Mouse (Mus musculus): ENCODE results near the gene Mpp3. TPM values are rescaled to one million over a fixed set of nuclear protein-coding genes. Genes with fewer than 3 reads are reported as not detected.
A peak's percentile ranks its signal among the peaks of the same experiment; 100 is the strongest.

Mpp3 gene
- polyA plus RNA-seq, 1 experiment from 2014 or later, result 5.2 TPM

DNA sequence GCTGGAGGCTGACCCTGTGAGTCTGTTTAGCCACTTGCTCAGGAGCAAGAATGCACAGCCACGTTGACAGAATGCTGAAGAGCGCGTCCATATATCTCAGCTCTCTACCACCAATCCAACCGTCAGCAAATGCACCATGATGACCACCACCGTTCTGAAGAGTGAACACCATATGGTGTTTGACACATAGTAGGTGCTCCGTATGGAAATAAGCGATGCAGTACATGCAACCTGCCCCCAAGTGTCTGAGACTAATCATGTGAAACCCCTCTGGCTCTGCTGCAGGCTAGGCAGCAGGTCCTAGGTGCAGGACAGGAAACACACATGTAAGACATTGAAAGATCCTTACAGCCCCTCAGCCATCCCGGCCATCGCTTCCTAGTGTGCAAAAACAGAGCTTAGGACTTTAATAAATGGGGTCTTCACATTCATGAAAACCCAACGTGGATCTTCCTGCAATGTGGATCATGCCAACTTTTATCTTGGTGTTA lies 44.8 kb downstream of the Mpp3 start:
- DNase-seq (ENCODE audit: low read depth, low spot score), result no peak
- ChIA-PET CTCF (interaction anchor here (1.2 to 5.0 kb wide), 2 partner anchors 15 to 57 kb away, joined by 5 to 45 read pairs; partner anchors contain the start of gene Cd300lg), POLR2A (interaction anchor here (0.5 to 1.0 kb wide), 4 partner anchors 10 to 375 kb away, joined by 3 to 10 read pairs (median 4); no protein-coding TSS in a partner anchor)
- ATAC-seq, result no peak
- H3K27me3 ChIP-seq, result no peaks in the 10 kb centered on the region
- no peak for TF ChIP-seq CTCF (IDR thresholded peaks at IDR 0.05)
- in situ Hi-C loops (cut with MboI; ENCODE audit: low pct_unique_long_range_greater_than_20kb), result no loop called here

DNA sequence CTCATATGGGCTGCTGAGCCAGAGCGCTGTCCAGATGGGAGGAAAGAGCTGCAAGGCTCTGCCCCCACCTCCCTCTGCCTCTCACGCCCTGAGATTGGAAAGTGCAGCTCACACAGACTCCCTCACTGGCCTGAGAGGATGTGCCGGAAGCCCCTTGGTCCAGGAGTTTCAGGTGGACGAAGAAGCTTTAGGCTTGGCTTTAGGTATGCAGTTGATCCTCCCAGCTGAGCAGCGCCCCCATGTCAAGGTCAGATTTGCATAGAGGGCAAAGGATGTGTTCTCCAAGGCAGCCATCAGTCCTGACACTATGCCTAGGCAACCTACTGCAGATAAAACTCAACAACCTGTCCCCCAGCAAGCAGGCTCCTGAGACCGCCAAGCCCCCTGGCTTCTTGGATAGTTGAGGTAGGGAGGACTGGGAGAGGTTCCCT lies 45.3 kb downstream of the Mpp3 start:
- in situ Hi-C loops (cut with MboI; ENCODE audit: low pct_unique_long_range_greater_than_20kb), result no loop called here
- DNase-seq (ENCODE audit: low read depth, low spot score) (no peak), ATAC-seq (no peak)
- CTCF ChIA-PET, result interaction anchor here (1.2 to 5.0 kb wide), 3 partner anchors 15 to 57 kb away, joined by 4 to 45 read pairs (median 5); partner anchors contain the start of gene Cd300lg
- TF ChIP-seq CTCF (IDR thresholded peaks at IDR 0.05), result no peak
- no peaks in the 10 kb centered on the region for H3K27me3 ChIP-seq
- POLR2A ChIA-PET, result interaction anchor here (0.5 to 0.6 kb wide), 2 partner anchors 16 to 375 kb away, joined by 3 to 10 read pairs; no protein-coding TSS in a partner anchor

DNA sequence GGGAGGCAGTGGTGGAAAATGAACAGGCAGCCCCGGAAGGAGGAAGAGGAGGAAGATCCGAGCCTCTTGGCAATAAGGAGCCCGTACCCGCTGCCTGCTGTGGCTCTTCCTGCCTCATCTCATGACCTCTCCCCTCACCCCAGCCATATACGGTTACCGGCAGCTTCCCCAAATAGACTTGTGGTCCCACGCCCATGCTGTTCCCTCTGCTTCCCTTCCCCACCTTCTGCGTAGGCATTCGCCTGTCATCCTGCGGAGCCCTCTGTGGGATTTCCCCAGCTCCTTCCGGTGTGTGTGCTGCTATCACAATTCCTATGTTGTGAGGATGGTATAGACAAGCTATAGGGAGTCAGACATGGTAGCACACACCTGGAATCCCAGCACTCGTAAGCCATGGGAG lies 46.4 kb downstream of the Mpp3 start:
- CTCF ChIA-PET, result interaction anchor here (1.3 kb wide), 1 partner anchor 14 kb away, joined by 4 read pairs; no protein-coding TSS in a partner anchor
- no peak for DNase-seq (ENCODE audit: low read depth, low spot score)

DNA sequence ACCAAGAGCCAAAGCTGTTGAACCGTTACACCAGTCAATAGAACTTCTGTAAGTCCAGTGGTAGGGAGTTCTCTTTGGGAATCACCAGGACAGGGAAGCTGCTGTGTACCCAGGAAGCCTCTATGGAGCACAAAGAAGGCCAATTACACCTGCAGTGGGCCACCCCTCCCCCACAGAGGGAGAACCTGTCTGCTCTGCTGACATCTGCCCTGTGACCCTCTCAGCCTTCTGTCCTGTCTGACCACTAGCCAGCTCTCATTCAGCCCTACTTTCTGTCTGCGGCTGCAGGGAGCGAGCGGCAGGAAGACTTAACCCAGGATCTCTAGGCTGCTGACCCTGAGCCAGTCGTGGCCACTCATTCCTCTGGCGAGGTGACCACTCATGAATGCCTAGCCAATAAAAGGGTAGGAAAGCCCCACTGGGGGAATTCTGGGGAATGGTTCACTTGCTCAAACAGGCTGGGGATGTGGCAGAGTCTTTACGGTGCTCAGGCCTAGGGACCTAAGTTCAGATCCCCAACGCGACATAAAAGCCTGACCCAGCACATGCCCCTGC lies 47.6 kb downstream of the Mpp3 start:
- no peak for ATAC-seq
- ChIA-PET CTCF (interaction anchor here (1.2 kb wide), 2 partner anchors 12 to 52 kb away, joined by 3 to 4 read pairs; no protein-coding TSS in a partner anchor), POLR2A (no interaction called here)
- in situ Hi-C loops (cut with MboI; ENCODE audit: low pct_unique_long_range_greater_than_20kb), result no loop called here
- H3K27me3 ChIP-seq, result no peaks in the 10 kb centered on the region
- DNase-seq (ENCODE audit: low read depth, low spot score), result no peak
- no peak for TF ChIP-seq CTCF (IDR thresholded peaks at IDR 0.05)

More for the DNA sequence above, 46.4 kb downstream of the Mpp3 start:
- POLR2A ChIA-PET, result no interaction called here
- in situ Hi-C loops (cut with MboI; ENCODE audit: low pct_unique_long_range_greater_than_20kb), result no loop called here
- no peaks in the 10 kb centered on the region for H3K27me3 ChIP-seq
- no peak for ATAC-seq
- no peak for TF ChIP-seq CTCF (IDR thresholded peaks at IDR 0.05)

DNA sequence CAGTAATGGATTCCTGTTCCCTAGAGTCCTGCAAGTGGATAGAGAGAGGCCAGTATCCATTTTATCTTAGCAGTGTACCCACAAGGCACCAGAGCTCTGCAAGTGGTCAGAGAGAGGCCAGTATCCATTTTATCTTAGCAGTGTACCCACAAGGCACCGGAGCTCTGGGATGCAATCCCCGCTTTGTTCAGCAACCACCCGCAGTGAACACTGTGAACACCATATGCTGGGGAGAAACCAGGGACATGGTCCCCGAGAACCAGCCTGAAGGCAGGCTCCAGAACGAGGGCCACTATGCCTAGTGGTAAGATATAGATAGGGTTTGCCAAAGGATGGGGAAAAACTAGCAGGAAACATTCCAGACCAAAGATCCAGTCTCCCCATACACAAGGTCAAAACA lies 49.1 kb downstream of the Mpp3 start:
- TF ChIP-seq CTCF (IDR thresholded peaks at IDR 0.05), result no peak
- H3K27me3 ChIP-seq, result no peaks in the 10 kb centered on the region
- ATAC-seq (no peak), DNase-seq (ENCODE audit: low read depth, low spot score) (no peak)
- ChIA-PET CTCF (interaction anchor here (1.0 kb wide), 1 partner anchor 10 kb away, joined by 4 read pairs; no protein-coding TSS in a partner anchor), POLR2A (interaction anchor here (1.1 kb wide), 1 partner anchor 12 kb away, joined by 3 read pairs; no protein-coding TSS in a partner anchor)
- in situ Hi-C loops (cut with MboI; ENCODE audit: low pct_unique_long_range_greater_than_20kb), result no loop called here

DNA sequence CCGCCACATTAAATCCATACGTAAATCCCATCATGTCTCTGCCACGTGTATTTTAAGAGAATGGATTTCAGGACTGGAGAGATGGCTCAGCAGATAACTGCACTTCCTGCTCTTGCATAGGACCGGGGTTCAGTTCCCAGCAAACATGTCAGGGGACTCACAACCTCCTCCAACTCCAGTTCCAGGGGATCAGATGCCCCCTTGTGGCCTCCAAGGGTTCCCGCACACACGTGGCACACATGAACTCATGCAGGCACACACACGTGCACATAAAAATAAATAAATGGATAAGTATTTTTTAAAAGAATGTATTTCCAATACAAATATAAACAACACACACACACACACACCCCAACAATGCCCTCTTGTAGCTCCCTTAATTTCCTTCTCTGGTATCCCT lies 51.3 kb downstream of the Mpp3 start:
- ATAC-seq, result no peak
- no peak for DNase-seq (ENCODE audit: low read depth, low spot score)
- TF ChIP-seq CTCF (IDR thresholded peaks at IDR 0.05), result no peak
- in situ Hi-C loops (cut with MboI; ENCODE audit: low pct_unique_long_range_greater_than_20kb), result no loop called here
- CTCF ChIA-PET, result interaction anchor here (0.8 to 1.4 kb wide), 2 partner anchors 13 to 67 kb away, joined by 3 read pairs; no protein-coding TSS in a partner anchor
- H3K27me3 ChIP-seq, result no peaks in the 10 kb centered on the region
- POLR2A ChIA-PET, result no interaction called here

DNA sequence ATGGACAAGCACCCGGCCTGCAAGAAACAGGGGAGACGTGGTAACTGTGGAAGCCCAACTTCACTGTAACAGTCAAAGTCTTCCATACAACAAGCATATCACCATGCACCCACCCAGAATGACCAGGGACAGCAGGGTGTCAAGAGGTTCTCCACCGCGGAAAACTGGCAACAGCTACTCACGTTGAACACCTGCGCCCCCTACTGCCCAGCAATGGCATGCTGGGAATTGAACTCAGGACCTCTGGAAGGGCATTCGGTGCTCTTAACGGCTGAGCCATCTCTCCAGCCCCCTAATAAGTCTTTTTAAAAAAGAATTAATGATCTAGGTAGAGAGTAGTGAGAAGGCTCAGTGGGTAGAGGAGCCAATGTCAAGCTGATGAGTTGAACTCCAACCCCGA lies 53.3 kb downstream of the Mpp3 start:
- ChIA-PET POLR2A (no interaction called here), CTCF (interaction anchor here (1.2 to 1.6 kb wide), 2 partner anchors 65 to 162 kb away, joined by 4 to 5 read pairs; no protein-coding TSS in a partner anchor)
- no peak for DNase-seq (ENCODE audit: low read depth, low spot score)
- no peaks in the 10 kb centered on the region for H3K27me3 ChIP-seq
- no peak for ATAC-seq
- TF ChIP-seq CTCF (IDR thresholded peaks at IDR 0.05), result peak; percentile 73
- in situ Hi-C loops (cut with MboI; ENCODE audit: low pct_unique_long_range_greater_than_20kb), result no loop called here

DNA sequence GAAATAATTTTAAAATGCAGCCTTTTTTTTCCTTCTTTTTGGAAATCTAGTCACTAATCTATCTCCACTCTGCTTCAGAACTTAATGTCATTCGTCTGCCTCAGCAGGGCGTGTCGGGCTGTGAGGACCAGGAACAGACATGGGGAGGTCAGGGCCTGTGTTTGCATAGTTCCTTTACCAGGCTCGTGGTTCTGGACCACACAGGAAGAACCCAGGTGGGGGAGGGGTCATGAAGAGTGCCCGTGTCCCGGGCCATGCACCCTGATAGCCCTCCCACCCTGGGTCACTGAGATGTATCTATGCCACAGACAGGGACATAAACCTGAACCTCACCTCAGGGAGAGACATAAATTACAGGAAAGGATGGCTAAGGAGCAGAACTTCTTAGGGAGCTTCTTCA lies 54.1 kb downstream of the Mpp3 start:
- in situ Hi-C loops (cut with MboI; ENCODE audit: low pct_unique_long_range_greater_than_20kb), result no loop called here
- no peak for TF ChIP-seq CTCF (IDR thresholded peaks at IDR 0.05)
- POLR2A ChIA-PET, result no interaction called here
- DNase-seq (ENCODE audit: low read depth, low spot score), result no peak
- CTCF ChIA-PET, result interaction anchor here (1.6 kb wide), 1 partner anchor 64 kb away, joined by 4 read pairs; no protein-coding TSS in a partner anchor
- ATAC-seq, result no peak
- no peaks in the 10 kb centered on the region for H3K27me3 ChIP-seq

DNA sequence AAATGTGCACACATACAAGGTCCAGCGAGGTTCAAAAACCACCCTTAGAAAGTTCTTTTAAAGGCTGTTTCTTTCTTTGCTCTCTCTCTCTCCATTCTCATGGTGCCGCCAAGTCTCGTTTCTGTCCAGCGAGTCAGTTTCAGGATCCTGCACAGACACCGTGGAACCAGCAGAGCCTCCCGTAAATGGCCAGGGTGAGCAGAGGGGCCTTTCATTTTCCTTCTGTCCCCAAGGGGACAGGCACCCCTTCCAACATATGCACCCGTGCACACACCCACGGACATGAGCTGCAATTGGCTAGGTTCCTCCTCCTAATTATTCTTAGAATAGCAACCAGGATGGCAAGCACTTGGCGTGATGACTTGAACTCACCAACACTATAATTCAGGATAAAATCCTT lies 54.8 kb downstream of the Mpp3 start:
- ATAC-seq, result no peak
- ChIA-PET POLR2A (interaction anchor here (0.8 kb wide), 1 partner anchor 10 kb away, joined by 3 read pairs; the partner anchor contains the start of gene Cfap97d1), CTCF (interaction anchor here (1.6 kb wide), 1 partner anchor 63 kb away, joined by 4 read pairs; no protein-coding TSS in a partner anchor)
- TF ChIP-seq CTCF (IDR thresholded peaks at IDR 0.05), result no peak
- DNase-seq (ENCODE audit: low read depth, low spot score), result no peak
- H3K27me3 ChIP-seq, result no peaks in the 10 kb centered on the region
- in situ Hi-C loops (cut with MboI; ENCODE audit: low pct_unique_long_range_greater_than_20kb), result no loop called here

DNA sequence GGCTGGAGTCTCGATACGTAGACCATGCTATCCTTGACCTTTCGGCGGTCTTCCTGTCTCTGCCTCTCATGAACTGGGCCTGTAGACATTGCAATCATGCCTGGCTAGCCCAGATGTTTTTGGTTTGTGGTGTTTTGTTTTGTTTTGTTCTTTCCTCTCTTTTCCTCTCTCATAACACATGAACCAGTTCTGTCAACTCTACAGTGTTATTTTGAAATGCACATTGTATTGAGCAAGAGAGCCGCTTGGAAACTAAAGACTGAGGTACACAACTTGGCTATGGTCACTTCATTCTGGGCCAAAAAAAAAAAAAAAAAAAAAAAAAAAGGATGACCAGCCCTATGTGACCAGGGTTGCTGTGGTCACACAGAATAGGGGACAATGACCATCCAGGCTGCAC lies 55.6 kb downstream of the Mpp3 start:
- CTCF ChIA-PET, result no interaction called here
- no peak for DNase-seq (ENCODE audit: low read depth, low spot score)
- ATAC-seq, result no peak
- H3K27me3 ChIP-seq, result no peaks in the 10 kb centered on the region
- no peak for TF ChIP-seq CTCF (IDR thresholded peaks at IDR 0.05)
- in situ Hi-C loops (cut with MboI; ENCODE audit: low pct_unique_long_range_greater_than_20kb), result no loop called here
- POLR2A ChIA-PET, result interaction anchor here (0.6 kb wide), 1 partner anchor 58 kb away, joined by 7 read pairs; no protein-coding TSS in a partner anchor

DNA sequence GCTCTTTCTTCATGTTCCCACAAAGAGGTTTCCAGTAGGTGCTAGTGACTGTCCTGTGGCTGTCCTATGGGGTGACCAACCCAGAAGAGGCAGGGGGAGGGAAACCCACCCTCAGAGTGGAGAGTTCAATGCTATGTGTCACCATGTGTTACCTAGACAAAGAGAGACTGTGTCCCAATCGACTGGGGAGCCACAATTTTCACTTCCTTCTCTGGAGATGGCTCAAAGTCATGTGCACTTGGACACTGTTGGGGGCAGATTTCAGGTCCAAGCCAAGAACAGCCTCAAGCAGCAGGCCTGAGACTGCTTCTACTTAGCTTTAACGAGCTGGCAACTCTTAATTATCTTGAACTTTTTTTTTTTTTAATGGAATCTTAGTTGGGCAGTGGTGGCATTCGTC lies 56.2 kb downstream of the Mpp3 start:
- no peaks in the 10 kb centered on the region for H3K27me3 ChIP-seq
- ATAC-seq, result no peak
- DNase-seq (ENCODE audit: low read depth, low spot score), result no peak
- TF ChIP-seq CTCF (IDR thresholded peaks at IDR 0.05), result no peak
- in situ Hi-C loops (cut with MboI; ENCODE audit: low pct_unique_long_range_greater_than_20kb), result no loop called here
- ChIA-PET CTCF (no interaction called here), POLR2A (no interaction called here)
